Mouse (Mus musculus) limb, embryonic 15.5 days (tissue): ENCODE measurements at regions not wholly inside any gene's neighbourhood (a gene's known extent, or its start where the extent isn't known, plus 50 kb on each side); places are given as distances from the start of the nearest gene placed in this dataset.

ENCODE experiments used
- ATAC-seq: fragments of 200-750 bp; cut with Nextera tagmentation; 2 replicates; pipeline ENCODE4 v1.8.0; 2017; ENCODE audit warnings: low read depth, moderate TSS enrichment; ENCODE audit not compliant: insufficient number of reproducible peaks, low FRiP score, low TSS enrichment
- H3K27ac ChIP-seq: fragments of 300-500 bp; sonication (generic); 2 replicates; pipeline ENCODE4 v1.5.1; 2015; ENCODE audit warnings: moderate library complexity, mild to moderate bottlenecking, inconsistent platforms
- H3K27me3 ChIP-seq: fragments of 300-500 bp; sonication (generic); 2 replicates; pipeline ENCODE4 v1.6.1; 2015; ENCODE audit warnings: inconsistent platforms
- H3K36me3 ChIP-seq: fragments of 300-500 bp; sonication (generic); 2 replicates; pipeline ENCODE4 v1.6.1; 2015; ENCODE audit warnings: inconsistent platforms
- H3K4me1 ChIP-seq: fragments of 300-500 bp; sonication (generic); 2 replicates; pipeline ENCODE4 v1.6.1; 2015; ENCODE audit warnings: inconsistent platforms
- H3K4me2 ChIP-seq: fragments of 300-500 bp; sonication (generic); 2 replicates; pipeline ENCODE4 v1.6.1; 2015; ENCODE audit warnings: mild to moderate bottlenecking, inconsistent platforms
- H3K4me3 ChIP-seq: fragments of 300-500 bp; sonication (generic); 2 replicates; pipeline ENCODE4 v1.5.1; 2015; ENCODE audit warnings: mild to moderate bottlenecking, inconsistent platforms
- H3K9ac ChIP-seq: fragments of 300-500 bp; sonication (generic); 2 replicates; pipeline ENCODE4 v1.6.1; 2015; ENCODE audit warnings: inconsistent platforms
- H3K9me3 ChIP-seq: fragments of 300-500 bp; sonication (generic); 2 replicates; pipeline ENCODE4 v1.6.1; 2016; ENCODE audit warnings: inconsistent platforms
- WGBS: fragments of 180-500 bp; shearing (Covaris S2); methylation state at CpG from one replicate; pipeline ENCODE4 v1.1.7; 2015; 5-methylcytosine and 5-hydroxymethylcytosine counted together

GRCm38 (mm10) chr2:51682177-51682576 is 54.9 kb downstream of the Tas2r134 start:
- Histone ChIP-seq H3K9me3 (no peaks in the 10 kb centered on the region), H3K27me3 (no peaks in the 10 kb centered on the region), H3K36me3 (no peaks in the 10 kb centered on the region), H3K9ac (no peak overlapping the region), H3K27ac (no peak overlapping the region), H3K4me3 (no peak overlapping the region), H3K4me1 (peaks cover 6% of the 10 kb centered on the region; the same call in 1 of the 2 replicates), H3K4me2 (no peak overlapping the region)
- no peak for ATAC-seq
- 63% methylated on average over 6 of the region's 6 CpGs for WGBS

- Histone ChIP-seq H3K27me3 (no peaks in the 10 kb centered on the region), H3K27ac (no peak overlapping the region), H3K36me3 (no peaks in the 10 kb centered on the region), H3K4me3 (no peak overlapping the region), H3K4me2 (no peak overlapping the region), H3K9ac (no peak overlapping the region), H3K4me1 (peaks cover 6% of the 10 kb centered on the region; the same call in 1 of the 2 replicates), H3K9me3 (no peaks in the 10 kb centered on the region)
- no peak for ATAC-seq
- 77% methylated on average over 4 of the region's 4 CpGs for WGBS
Observed at GRCm38 (mm10) chr2:51682745-51683144, 55.4 kb downstream of the Tas2r134 start.

- Histone ChIP-seq H3K4me3 (no peak overlapping the region), H3K4me2 (no peak overlapping the region), H3K27me3 (no peaks in the 10 kb centered on the region), H3K9ac (no peak overlapping the region), H3K9me3 (no peaks in the 10 kb centered on the region), H3K27ac (no peak overlapping the region), H3K36me3 (no peaks in the 10 kb centered on the region), H3K4me1 (no peaks in the 10 kb centered on the region)
- 60% methylated on average over 5 of the region's 5 CpGs for WGBS
- ATAC-seq, result no peak
Observed at GRCm38 (mm10) chr2:51705110-51705509, 77.8 kb downstream of the Tas2r134 start.

GRCm38 (mm10) chr2:51708701-51709100 is 81.4 kb downstream of the Tas2r134 start:
- H3K9me3 ChIP-seq, result no peaks in the 10 kb centered on the region
- H3K36me3 ChIP-seq, result no peaks in the 10 kb centered on the region
- no peak overlapping the region for H3K9ac ChIP-seq
- H3K4me2 ChIP-seq, result no peak overlapping the region
- no peaks in the 10 kb centered on the region for H3K4me1 ChIP-seq
- 73% methylated on average over 2 of the region's 2 CpGs for WGBS
- H3K27ac ChIP-seq, result no peak overlapping the region
- no peak for ATAC-seq
- no peak overlapping the region for H3K4me3 ChIP-seq
- no peaks in the 10 kb centered on the region for H3K27me3 ChIP-seq

- Histone ChIP-seq H3K27me3 (no peaks in the 10 kb centered on the region), H3K4me1 (no peaks in the 10 kb centered on the region), H3K9ac (no peak overlapping the region), H3K36me3 (no peaks in the 10 kb centered on the region), H3K4me2 (no peak overlapping the region), H3K27ac (no peak overlapping the region), H3K4me3 (no peak overlapping the region), H3K9me3 (no peaks in the 10 kb centered on the region)
- no peak for ATAC-seq
- WGBS, result 84% methylated on average over 7 of the region's 7 CpGs
Observed at GRCm38 (mm10) chr2:51712611-51713010, 85.3 kb downstream of the Tas2r134 start.

- H3K27me3 ChIP-seq, result no peaks in the 10 kb centered on the region
- 36% methylated on average over 3 of the region's 3 CpGs for WGBS
- no peak overlapping the region for H3K4me3 ChIP-seq
- H3K36me3 ChIP-seq, result no peaks in the 10 kb centered on the region
- H3K4me2 ChIP-seq, result no peak overlapping the region
- peaks cover 5% of the 10 kb centered on the region; the same call in 1 of the 2 replicates for H3K4me1 ChIP-seq
- H3K9me3 ChIP-seq, result no peaks in the 10 kb centered on the region
- no peak overlapping the region for H3K27ac ChIP-seq
- no peak overlapping the region for H3K9ac ChIP-seq
- ATAC-seq, result no peak
Observed at GRCm38 (mm10) chr2:51730805-51731204, 103.5 kb downstream of the Tas2r134 start.

GRCm38 (mm10) chr2:51731703-51732102 is 104.4 kb downstream of the Tas2r134 start:
- peaks cover 12% of the 10 kb centered on the region for H3K4me1 ChIP-seq
- no peak for ATAC-seq
- H3K27me3 ChIP-seq, result no peaks in the 10 kb centered on the region
- no peaks in the 10 kb centered on the region for H3K9me3 ChIP-seq
- no peaks in the 10 kb centered on the region for H3K36me3 ChIP-seq
- no peak overlapping the region for H3K9ac ChIP-seq
- WGBS, result 32% methylated on average over 4 of the region's 4 CpGs
- H3K27ac ChIP-seq, result no peak overlapping the region
- H3K4me2 ChIP-seq, result no peak overlapping the region
- no peak overlapping the region for H3K4me3 ChIP-seq

GRCm38 (mm10) chr2:51732355-51732754 is 105.0 kb downstream of the Tas2r134 start:
- 45% methylated on average over 2 of the region's 2 CpGs for WGBS

GRCm38 (mm10) chr2:51733218-51733617 is 105.9 kb downstream of the Tas2r134 start:
- Histone ChIP-seq H3K27ac (no peak overlapping the region), H3K4me1 (peaks cover 17% of the 10 kb centered on the region), H3K36me3 (no peaks in the 10 kb centered on the region), H3K9ac (no peak overlapping the region), H3K4me3 (no peak overlapping the region), H3K4me2 (no peak overlapping the region), H3K9me3 (no peaks in the 10 kb centered on the region), H3K27me3 (no peaks in the 10 kb centered on the region)
- 74% methylated on average over 3 of the region's 3 CpGs for WGBS
- no peak for ATAC-seq

More at GRCm38 (mm10) chr2:51732355-51732754, 105.0 kb downstream of the Tas2r134 start:
- H3K4me2 ChIP-seq, result no peak overlapping the region
- no peak for ATAC-seq
- no peak overlapping the region for H3K4me3 ChIP-seq
- H3K27me3 ChIP-seq, result no peaks in the 10 kb centered on the region
- H3K4me1 ChIP-seq, result peaks cover 17% of the 10 kb centered on the region
- no peak overlapping the region for H3K27ac ChIP-seq
- H3K9me3 ChIP-seq, result no peaks in the 10 kb centered on the region
- H3K36me3 ChIP-seq, result no peaks in the 10 kb centered on the region
- H3K9ac ChIP-seq, result no peak overlapping the region

GRCm38 (mm10) chr2:51736452-51736851 is 109.1 kb downstream of the Tas2r134 start:
- no peak overlapping the region for H3K4me3 ChIP-seq
- H3K36me3 ChIP-seq, result no peaks in the 10 kb centered on the region
- H3K9me3 ChIP-seq, result no peaks in the 10 kb centered on the region
- H3K4me2 ChIP-seq, result no peak overlapping the region
- H3K27ac ChIP-seq, result no peak overlapping the region
- H3K4me1 ChIP-seq, result peaks cover 17% of the 10 kb centered on the region
- H3K9ac ChIP-seq, result no peak overlapping the region
- no peaks in the 10 kb centered on the region for H3K27me3 ChIP-seq
- 38% methylated on average over 4 of the region's 4 CpGs for WGBS
- ATAC-seq, result no peak

GRCm38 (mm10) chr2:51747675-51748319 is 120.5 kb downstream of the Tas2r134 start:
- no peaks in the 10 kb centered on the region for H3K4me1 ChIP-seq
- no peak overlapping the region for H3K9ac ChIP-seq
- ATAC-seq, result no peak
- no peaks in the 10 kb centered on the region for H3K36me3 ChIP-seq
- H3K9me3 ChIP-seq, result no peaks in the 10 kb centered on the region
- no peaks in the 10 kb centered on the region for H3K27me3 ChIP-seq
- 66% methylated on average over 7 of the region's 7 CpGs for WGBS
- no peak overlapping the region for H3K4me3 ChIP-seq
- H3K27ac ChIP-seq, result no peak overlapping the region
- no peak overlapping the region for H3K4me2 ChIP-seq

GRCm38 (mm10) chr2:51749247-51749646 is 121.9 kb downstream of the Tas2r134 start:
- ATAC-seq, result no peak

More at GRCm38 (mm10) chr2:51749247-51749646, 121.9 kb downstream of the Tas2r134 start:
- 40% methylated on average over 3 of the region's 3 CpGs for WGBS
- Histone ChIP-seq H3K4me3 (no peak overlapping the region), H3K4me1 (no peaks in the 10 kb centered on the region), H3K27ac (no peak overlapping the region), H3K4me2 (no peak overlapping the region), H3K27me3 (no peaks in the 10 kb centered on the region), H3K9me3 (no peaks in the 10 kb centered on the region), H3K36me3 (no peaks in the 10 kb centered on the region), H3K9ac (no peak overlapping the region)
